Mouse (Mus musculus) G1E (cell line): ENCODE measurements at regions not wholly inside any gene's neighbourhood (a gene's known extent, or its start where the extent isn't known, plus 50 kb on each side); places are given as distances from the start of the nearest gene placed in this dataset.

ENCODE experiments used
- CTCF ChIP-seq: IDR thresholded peaks from 2 replicates; pipeline ENCODE4 v1.5.1; 2012; ENCODE audit warnings: low read depth, low read length, inconsistent platforms, mixed read lengths
- GATA1 ChIP-seq: IDR thresholded peaks from 2 replicates; pipeline ENCODE4 v1.6.1; 2012; ENCODE audit warnings: borderline replicate concordance, low read length, inconsistent platforms, mixed read lengths
- GATA2 ChIP-seq: IDR thresholded peaks from 2 replicates; pipeline ENCODE4 v1.6.1; 2012; ENCODE audit warnings: low read depth, low read length, inconsistent platforms, borderline replicate concordance
- POLR2AphosphoS5 ChIP-seq: IDR thresholded peaks from 2 replicates; pipeline ENCODE4 v1.6.1; 2012; ENCODE audit warnings: low read depth, low read length, inconsistent platforms; ENCODE audit not compliant: insufficient replicate concordance
- TAL1 ChIP-seq: conservative IDR thresholded peaks from 2 replicates; pipeline ENCODE4 v1.6.1; 2012; ENCODE audit warnings: low read depth, low read length, inconsistent platforms, mixed read lengths

GRCm38 (mm10) chr14:37421566-37421965, 286.5 kb upstream of the Ghitm start:
- TF ChIP-seq POLR2AphosphoS5 = no peak
- no peak for TF ChIP-seq CTCF
- TF ChIP-seq TAL1 = no peak
- TF ChIP-seq GATA1 = no peak
- no peak for TF ChIP-seq GATA2
